ENCODE assay signal across 22 mouse cellular contexts in the genomic region with DNA sequence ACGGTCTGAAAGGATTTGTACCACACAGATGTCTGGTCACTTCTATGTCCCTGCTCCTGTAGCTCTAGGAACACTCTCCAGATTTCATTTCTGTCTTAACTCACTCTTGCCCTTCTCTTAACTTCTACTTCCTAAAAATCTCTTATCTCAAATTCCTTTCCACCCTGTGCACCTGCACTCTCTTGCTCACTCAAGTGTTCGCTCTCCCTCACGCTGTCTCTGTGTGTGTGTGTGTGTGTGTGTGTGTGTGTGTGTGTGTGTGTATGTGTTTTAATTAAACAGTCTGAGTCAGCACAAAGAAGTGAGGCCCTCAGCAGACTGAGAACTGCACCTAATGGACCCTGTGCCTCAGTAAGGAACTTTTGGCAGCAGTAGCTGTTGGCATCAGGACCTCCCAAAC. TPM values are rescaled to one million over a fixed set of nuclear protein-coding genes. Genes with fewer than 3 reads are reported as not detected.
DNase-seq lines count a peak whose midpoint lies in the region; ATAC-seq and TF ChIP-seq lines count a peak whose summit lies in the region.
"Had no signal": no experiment of that assay in that cellular context is flagged by ENCODE, and none has a peak within 500 bp of the region (broad histone marks: within the 10 kb centered on the region; RNA-seq: fewer than 3 reads in every experiment).

No protein-coding gene starts in this region.

- peaks cover 69% of the 10 kb centered on the region for H3K79me2 ChIP-seq in CH12.LX (replicated peaks; ENCODE audit: control insufficient read depth, extremely low read depth, insufficient read depth, poor library complexity, severe bottlenecking)

- H3K27me3 ChIP-seq in kidney, adult 2 months (replicated peaks; ENCODE audit: control insufficient read depth, insufficient read depth, low read length) = no peaks in the 10 kb centered on the region
- no peaks in the 10 kb centered on the region for H3K27me3 ChIP-seq in liver, postnatal 0 days (ENCODE audit: insufficient read depth, low read length)
- no peaks in the 10 kb centered on the region for H3K27me3 ChIP-seq in liver, embryonic 12.5 days (replicated peaks)
- no peaks in the 10 kb centered on the region for H3K27me3 ChIP-seq in CH12.LX (replicated peaks)
- H3K27me3 ChIP-seq: embryonic facial prominence, embryonic 13.5 days; forebrain, embryonic 15.5 days; hindbrain, embryonic 13.5 days had no signal

- in situ Hi-C loops in CH12.LX (cut with MboI; ENCODE audit: low pct_ligation_motif_present, low pct_unique_long_range_greater_than_20kb, low sequenced_read_pairs) = no loop called here

- H3K27ac ChIP-seq in kidney, adult 2 months (ENCODE audit: insufficient read depth, low read depth, low read length) = no peak overlapping the region
- H3K27ac ChIP-seq in liver, postnatal 0 days (ENCODE audit: low read depth) = no peak overlapping the region
- no peak overlapping the region for H3K27ac ChIP-seq in liver, embryonic 12.5 days
- no peak overlapping the region for H3K27ac ChIP-seq in CH12.LX (ENCODE audit: insufficient read depth, low read depth)
- H3K27ac ChIP-seq: embryonic facial prominence, embryonic 13.5 days; forebrain, embryonic 15.5 days; hindbrain, embryonic 13.5 days; hindbrain, postnatal 0 days had no signal

- dilution Hi-C loops in CH12.LX (cut with MboI; ENCODE audit: extremely low pct_ligation_motif_present, extremely low pct_unique_long_range_greater_than_20kb, low sequenced_read_pairs) = no loop called here

- no peak for TF ChIP-seq RAD21 in CH12.LX (IDR thresholded peaks at IDR 0.05; ENCODE audit: low read depth, low read length)

- 70% methylated on average over 3 of the region's 3 CpGs for WGBS in kidney, adult 2 months
- WGBS in liver, postnatal 0 days (ENCODE audit: insufficient replicate concordance) = 88% methylated on average over 3 of the region's 3 CpGs
- 92% methylated on average over 3 of the region's 3 CpGs for WGBS in liver, embryonic 12.5 days (ENCODE audit: insufficient replicate concordance)

- H3K4me3 ChIP-seq in kidney, adult 2 months (ENCODE audit: insufficient read depth, low read depth, low read length) = no peak overlapping the region
- H3K4me3 ChIP-seq in liver, postnatal 0 days (ENCODE audit: low read depth, low read length) = no peak overlapping the region
- H3K4me3 ChIP-seq in liver, embryonic 12.5 days = no peak overlapping the region
- H3K4me3 ChIP-seq in CH12.LX (replicated peaks in 1 of 3; ENCODE audit: low read depth in 2 of 3, low read length in 2 of 3, poor library complexity in 1 of 3) = no peak overlapping the region
- H3K4me3 ChIP-seq: embryonic facial prominence, embryonic 13.5 days; forebrain, embryonic 15.5 days; hindbrain, embryonic 13.5 days had no signal

- H3K36me3 ChIP-seq in kidney, adult 2 months (ENCODE audit: control insufficient read depth, insufficient read depth, low read length) = peaks cover 8% of the 10 kb centered on the region
- peaks cover 54% of the 10 kb centered on the region for H3K36me3 ChIP-seq in liver, postnatal 0 days (replicated peaks; ENCODE audit: insufficient read depth, low read length)
- H3K36me3 ChIP-seq in liver, embryonic 12.5 days = peaks cover 84% of the 10 kb centered on the region
- H3K36me3 ChIP-seq in CH12.LX (replicated peaks in 1 of 2; ENCODE audit: control insufficient read depth in 1 of 2, insufficient read depth in 1 of 2, low read length in 1 of 2) = peaks cover 59 to 85% of the 10 kb centered on the region in 2 experiments

- no peak for TF ChIP-seq EP300 in liver, postnatal 0 days (IDR thresholded peaks at IDR 0.05; ENCODE audit: low read depth)
- no peak for TF ChIP-seq EP300 in CH12.LX (IDR thresholded peaks at IDR 0.05; ENCODE audit: low read length)

- ATAC-seq in liver, postnatal 0 days = 0 out of 2 replicates have a peak, but pooled peaks have one; percentile 23
- no peak for ATAC-seq in liver, embryonic 12.5 days
- ATAC-seq in CD4-positive, CD25-positive, alpha-beta regulatory T cell, adult 4 months = no peak
- ATAC-seq: forebrain, embryonic 15.5 days; hindbrain, postnatal 0 days had no signal

- DNase-seq in kidney, adult 2 months = peak; percentile 12
- no peak for DNase-seq in kidney, adult 8-10 months
- DNase-seq in liver, postnatal 0 days = no peak
- DNase-seq in A20 (ENCODE audit: low read depth, low spot score) (peak; percentile 30), CH12.LX (ENCODE audit: extremely low read depth) (no peak)
- no peak for DNase-seq in urinary bladder, postnatal 10 days (ENCODE audit: low spot score)
- DNase-seq: adrenal gland, adult 2 months; adrenal gland, postnatal 25 days; B cell, adult 2 months; cerebellum, adult 18-20 months; cerebellum, adult 9-11 months; cerebellum, postnatal 36 days; gastrocnemius, postnatal 36 days; heart, adult 11 months; heart, postnatal 14 days had no signal

- H3K9me3 ChIP-seq in liver, postnatal 0 days (ENCODE audit: low read length) = no peaks in the 10 kb centered on the region; the same call in 1 of the 2 replicates
- no peaks in the 10 kb centered on the region; the same call in 1 of the 2 replicates for H3K9me3 ChIP-seq in liver, embryonic 12.5 days (replicated peaks)
- H3K9me3 ChIP-seq in CH12.LX (replicated peaks; ENCODE audit: low read length) = peaks cover 5% of the 10 kb centered on the region
- H3K9me3 ChIP-seq: embryonic facial prominence, embryonic 13.5 days; hindbrain, embryonic 13.5 days had no signal

- H3K9ac ChIP-seq in liver, postnatal 0 days (replicated peaks) = no peak overlapping the region
- no peak overlapping the region for H3K9ac ChIP-seq in liver, embryonic 12.5 days
- no peak overlapping the region for H3K9ac ChIP-seq in CH12.LX (ENCODE audit: insufficient read depth, low read depth)
- H3K9ac ChIP-seq: embryonic facial prominence, embryonic 13.5 days; forebrain, embryonic 15.5 days; hindbrain, embryonic 13.5 days had no signal

- no peak overlapping the region for H3K4me2 ChIP-seq in liver, postnatal 0 days (ENCODE audit: low read depth, low read length)
- no peak overlapping the region for H3K4me2 ChIP-seq in liver, embryonic 12.5 days
- no peak overlapping the region for H3K4me2 ChIP-seq in CH12.LX (ENCODE audit: insufficient read depth, low read depth, poor library complexity, severe bottlenecking)
- H3K4me2 ChIP-seq: embryonic facial prominence, embryonic 13.5 days; forebrain, embryonic 15.5 days; heart, embryonic 11.5 days; hindbrain, embryonic 13.5 days had no signal

- no peaks in the 10 kb centered on the region for H3K4me1 ChIP-seq in kidney, adult 2 months (ENCODE audit: control insufficient read depth, insufficient read depth, low read length)
- no peaks in the 10 kb centered on the region for H3K4me1 ChIP-seq in liver, postnatal 0 days (ENCODE audit: insufficient read depth)
- no peaks in the 10 kb centered on the region for H3K4me1 ChIP-seq in liver, embryonic 12.5 days
- peaks cover 0 to 7% of the 10 kb centered on the region in 2 experiments; a peak in 1 of 4 replicates for H3K4me1 ChIP-seq in CH12.LX (ENCODE audit: control insufficient read depth in 1 of 2, insufficient read depth in 2 of 2)
- H3K4me1 ChIP-seq: embryonic facial prominence, embryonic 13.5 days; forebrain, embryonic 15.5 days; hindbrain, embryonic 13.5 days had no signal

- no peak for TF ChIP-seq POLR2A in kidney, adult 2 months (IDR thresholded peaks at IDR 0.05; ENCODE audit: low read depth, low read length)
- TF ChIP-seq POLR2A in CH12.LX (IDR thresholded peaks at IDR 0.05; ENCODE audit: low read depth, low read length) = no peak

- TF ChIP-seq CTCF in kidney, adult 2 months (conservative IDR thresholded peaks at IDR 0.05; ENCODE audit: insufficient read depth, insufficient read length, low read depth, low read length) = no peak
- no peak for TF ChIP-seq CTCF in liver, postnatal 0 days (IDR thresholded peaks at IDR 0.05; ENCODE audit: low read depth)
- TF ChIP-seq CTCF in CH12.LX (conservative IDR thresholded peaks at IDR 0.05 in 1 of 2, IDR thresholded peaks at IDR 0.05 in 1 of 2; ENCODE audit: low read depth in 2 of 2, low read length in 2 of 2) = no peak

TF ChIP-seq in CH12.LX, 34 proteins besides CTCF, POLR2A, EP300 and RAD21:
- TF ChIP-seq RCOR1 (conservative IDR thresholded peaks at IDR 0.05; ENCODE audit: low read depth, low read length) (no peak), MAFK (IDR thresholded peaks at IDR 0.05; ENCODE audit: insufficient replicate concordance, low read length) (0 out of 2 replicates have a peak, but pooled peaks have one; percentile 19)

RNA-seq across cellular contexts. Expression of a gene that starts 26.2 kb away (rescaled TPM):
- polyA plus RNA-seq in kidney, adult 2 months (2012; rRNA removed) = 57.4 and 71.4 TPM in 2 replicates
- 11.6 and 16.0 TPM in 2 replicates for polyA plus RNA-seq in liver, postnatal 0 days (2015; fragmentation: Nextera tagmentation; extraction: Ambion mirVana)
- 47.7 and 53.7 TPM in 2 replicates for polyA plus RNA-seq in liver, embryonic 12.5 days (2016; fragmentation: Nextera tagmentation; extraction: Ambion mirVana)
- total RNA-seq in CH12.LX (2012; rRNA removed) (130 and 142 TPM in 2 replicates), CH12.LX (2014; rRNA removed) (136 and 146 TPM in 2 replicates)
- polyA plus RNA-seq in CH12.LX (2012; ENCODE audit: insufficient read length, low read depth) = 164 and 182 TPM in 2 replicates
- polyA plus RNA-seq in CD4-positive, CD25-positive, alpha-beta regulatory T cell, adult 4 months (2017; shearing (Covaris generic)) = 10 to 100 TPM; 86.9 to 92.0 TPM

RNA-seq across cellular contexts. Expression of a gene that starts 44.1 kb away (rescaled TPM):
- polyA plus RNA-seq in kidney, adult 2 months (2012; rRNA removed) = 43.8 and 76.7 TPM in 2 replicates
- polyA plus RNA-seq in liver, postnatal 0 days (2015; fragmentation: Nextera tagmentation; extraction: Ambion mirVana) = 281 and 290 TPM in 2 replicates
- 348 and 354 TPM in 2 replicates for polyA plus RNA-seq in liver, embryonic 12.5 days (2016; fragmentation: Nextera tagmentation; extraction: Ambion mirVana)
- 138 and 141 TPM in 2 replicates for total RNA-seq in CH12.LX (2012; rRNA removed)
- 259 and 305 TPM in 2 replicates for total RNA-seq in CH12.LX (2014; rRNA removed)
- 355 and 403 TPM in 2 replicates for polyA plus RNA-seq in CH12.LX (2012; ENCODE audit: insufficient read length, low read depth)
- polyA plus RNA-seq in CD4-positive, CD25-positive, alpha-beta regulatory T cell, adult 4 months (2017; shearing (Covaris generic)) = 100 to 1,000 TPM; 255 to 282 TPM

Comparison
In these comparisons a context has a peak if more than half of its experiments do, and no peak if none do; other contexts are left out.
1. DNase-seq: peak in kidney, adult 2 months (single experiment) and A20 (single experiment); none in kidney, adult 8-10 months (0 of 2), liver, postnatal 0 days (single experiment), CH12.LX (single experiment) and urinary bladder, postnatal 10 days (single experiment).